ENCODE assay signal across 8 mouse cellular contexts in the genomic region with DNA sequence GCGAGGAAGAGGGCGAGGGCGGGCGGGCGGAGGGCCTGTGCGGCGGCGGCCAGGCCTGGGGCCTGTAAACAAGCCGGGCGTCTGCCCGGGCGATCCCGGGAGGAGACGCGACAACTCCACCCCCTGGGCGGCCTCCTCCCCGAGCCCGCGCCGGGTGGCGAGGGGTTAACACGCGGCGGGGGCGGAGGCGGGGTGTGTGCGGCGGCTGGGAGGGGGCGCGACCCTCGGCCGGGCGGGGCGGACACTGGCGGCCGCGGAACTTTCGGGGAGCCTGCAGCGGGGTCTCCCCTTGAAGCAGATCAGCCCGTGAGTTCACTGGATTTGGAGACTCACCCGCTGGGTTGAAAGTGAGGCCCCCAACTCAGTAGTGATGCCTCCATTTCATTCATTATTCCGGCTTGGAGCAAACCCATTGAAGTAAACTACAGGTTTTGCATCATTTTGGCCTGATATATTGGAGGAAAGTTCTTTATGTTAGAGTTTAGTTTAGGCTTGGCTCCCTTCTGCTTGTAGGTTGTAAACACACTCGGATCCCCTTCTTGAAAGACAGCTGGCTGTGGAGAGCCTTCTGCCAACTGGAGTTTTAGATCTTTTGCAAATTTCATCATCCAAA. TPM values are rescaled to one million over a fixed set of nuclear protein-coding genes. Genes with fewer than 3 reads are reported as not detected.
DNase-seq lines count a peak whose midpoint lies in the region; ATAC-seq and TF ChIP-seq lines count a peak whose summit lies in the region.

No protein-coding gene starts in this region.

- no peak for TF ChIP-seq CTCF in left cerebral cortex, adult 2 months (IDR thresholded peaks at IDR 0.05)

- intact Hi-C loops in left cerebral cortex, adult 2 months (cut with DNase I) = loop anchor here (2.0 to 10.0 kb wide), 5 partner anchors 71 to 1143 kb away; a partner anchor contains a TSS

- H3K4me2 ChIP-seq in hindbrain, embryonic 15.5 days = peak overlapping the region; percentile 70

- peak; percentile 83 for DNase-seq in MN1 (ENCODE audit: low spot score)
- DNase-seq in cerebellum, postnatal 10 days = peak; percentile 76 to 80
- peak; percentile 26 to 41 for DNase-seq in frontal cortex, postnatal 36 days (ENCODE audit: low spot score in 2 of 2)
- peak; percentile 58 to 61 for DNase-seq in left cerebral cortex, adult 2 months (ENCODE audit: extremely low spot score in 1 of 2, low spot score in 2 of 2)
- DNase-seq in right cerebral cortex, postnatal 10 days (ENCODE audit: low spot score in 2 of 2) = peak; percentile 72 to 73
- peak; percentile 70 for DNase-seq in urinary bladder, postnatal 14 days (ENCODE audit: low spot score)

- peaks cover 28% of the 10 kb centered on the region for H3K4me1 ChIP-seq in hindbrain, embryonic 15.5 days (replicated peaks)

- peak overlapping the region; percentile 99 for H3K27ac ChIP-seq in hindbrain, embryonic 15.5 days (replicated peaks)
- peak overlapping the region; percentile 94 for H3K27ac ChIP-seq in left cerebral cortex, adult 2 months
- no peak overlapping the region for H3K27ac ChIP-seq in macrophage

- peaks cover 51% of the 10 kb centered on the region for H3K79me2 ChIP-seq in macrophage (ENCODE audit: inconsistent target)

- WGBS in hindbrain, embryonic 15.5 days = 1% methylated on average over 29 of the region's 43 CpGs
- 1% methylated on average over 42 of the region's 43 CpGs for WGBS in macrophage (ENCODE audit: missing documents)

- no peaks in the 10 kb centered on the region for H3K36me3 ChIP-seq in hindbrain, embryonic 15.5 days
- no peaks in the 10 kb centered on the region for H3K36me3 ChIP-seq in macrophage (ENCODE audit: inconsistent target)

- H3K9me3 ChIP-seq in hindbrain, embryonic 15.5 days = no peaks in the 10 kb centered on the region

- peak overlapping the region; percentile 94 for H3K9ac ChIP-seq in hindbrain, embryonic 15.5 days

- peak overlapping the region; percentile 69 for H3K4me3 ChIP-seq in hindbrain, embryonic 15.5 days
- H3K4me3 ChIP-seq in left cerebral cortex, adult 2 months = peak overlapping the region; percentile 98
- peak overlapping the region; percentile 56 for H3K4me3 ChIP-seq in macrophage (ENCODE audit: inconsistent target)

- H3K27me3 ChIP-seq in hindbrain, embryonic 15.5 days = no peaks in the 10 kb centered on the region

- ATAC-seq in hindbrain, embryonic 15.5 days (ENCODE audit: low FRiP score, low read depth) = peak; percentile 36

RNA-seq across cellular contexts. Expression of a gene that starts 4.5 kb away (rescaled TPM):
- polyA plus RNA-seq in hindbrain, embryonic 15.5 days (2015; fragmentation: Nextera tagmentation; extraction: Ambion mirVana) = 63.0 and 70.9 TPM in 2 replicates
- 100 to 1,000 TPM; 314 to 334 TPM for total RNA-seq in left cerebral cortex, adult 2 months (2021)
- total RNA-seq in macrophage (2018; cell fraction: chromatin; rRNA removed) = 100 to 1,000 TPM in 3 of 26 experiments, 10 to 100 TPM in 23; 46.7 to 113 (median 70.4) TPM
- 10 to 100 TPM; 63.3 to 97.1 (median 79.0) TPM for total RNA-seq in macrophage (2018; cell fraction: cytosol; rRNA removed)
- 100 to 1,000 TPM in 1 of 26 experiments, 10 to 100 TPM in 25; 49.6 to 102 (median 63.2) TPM for total RNA-seq in macrophage (2018; cell fraction: nucleus; rRNA removed)
- 76.1 to 97.1 TPM (median 82.6 TPM) in 3 replicates for polyA plus RNA-seq in macrophage (2018)
